Mouse (Mus musculus) liver, adult 2 months (tissue): Measurements from ENCODE around the gene Ccn2. TPM values are rescaled to one million over a fixed set of nuclear protein-coding genes. Genes with fewer than 3 reads are reported as not detected.

Experiments
- DNase-seq: peaks from one replicate; pipeline ENCODE4 v3.0.0-alpha.2; 2011; ENCODE audit warnings: low read depth, low spot score; ENCODE audit errors: extremely low read depth
- H3K27ac ChIP-seq: fragments of 200-500 bp; replicated peaks from 2 replicates; pipeline ENCODE4 v1.5.1; 2012; ENCODE audit warnings: low read depth, mild to moderate bottlenecking, control low read depth, inconsistent platforms, low read length; ENCODE audit not compliant: insufficient read depth
- H3K27me3 ChIP-seq: fragments of 200-500 bp; 2 replicates; pipeline ENCODE4 v1.6.1; 2012; ENCODE audit warnings: mild to moderate bottlenecking, moderate library complexity, low read length, inconsistent platforms; ENCODE audit not compliant: control insufficient read depth, insufficient read depth
- H3K36me3 ChIP-seq: fragments of 200-500 bp; 2 replicates; pipeline ENCODE4 v1.6.1; 2012; ENCODE audit warnings: low read length, inconsistent platforms; ENCODE audit not compliant: control insufficient read depth, insufficient read depth
- H3K4me1 ChIP-seq: fragments of 200-500 bp; 2 replicates; pipeline ENCODE4 v1.6.1; 2011; ENCODE audit warnings: low read length; ENCODE audit not compliant: control insufficient read depth, insufficient read depth
- H3K4me3 ChIP-seq: fragments of 200-500 bp; 2 replicates; pipeline ENCODE4 v1.5.1; 2011; ENCODE audit warnings: low read depth, mild to moderate bottlenecking, control low read depth, low read length, moderate library complexity; ENCODE audit not compliant: insufficient read depth
- H3K79me2 ChIP-seq: fragments of 200-500 bp; 2 replicates; pipeline ENCODE4 v1.6.1; 2012; ENCODE audit warnings: inconsistent platforms, mild to moderate bottlenecking, low read length, moderate library complexity; ENCODE audit not compliant: control insufficient read depth, insufficient read depth
- H3K9ac ChIP-seq: fragments of 200-500 bp; 2 replicates; pipeline ENCODE4 v1.6.1; 2012; ENCODE audit warnings: low read depth, mild to moderate bottlenecking, control low read depth, inconsistent platforms, low read length
- CTCF ChIP-seq: fragments of 200-500 bp; IDR thresholded peaks from 2 replicates; pipeline ENCODE4 v1.5.1; 2011; ENCODE audit warnings: low read depth, low read length, control low read depth
- POLR2A ChIP-seq: fragments of 200-500 bp; IDR thresholded peaks from 2 replicates; pipeline ENCODE4 v1.6.1; 2011; ENCODE audit warnings: low read length, control low read depth; ENCODE audit not compliant: insufficient read depth; ENCODE audit errors: extremely low read depth
- WGBS: fragments of 180-500 bp; shearing (Covaris S2); methylation state at CpG from one replicate; pipeline ENCODE4 v1.1.7; 2018; 5-methylcytosine and 5-hydroxymethylcytosine counted together
- polyA plus RNA-seq: library from polyadenylated mRNA; depleted of rRNA; stranded (reverse); fragments of >200 nt; gene quantifications from 2 replicates; pipeline ENCODE4 v1.2.3, GENCODE M21; 2012
- total RNA-seq: library from RNA; depleted of rRNA; stranded (reverse); fragments of >200 nt; gene quantifications from 2 replicates; pipeline ENCODE4 v1.2.3, GENCODE M21; 2014

Gene Ccn2
- total and polyA plus RNA-seq, 2 experiments = 4.0 to 6.6 TPM

DNA sequence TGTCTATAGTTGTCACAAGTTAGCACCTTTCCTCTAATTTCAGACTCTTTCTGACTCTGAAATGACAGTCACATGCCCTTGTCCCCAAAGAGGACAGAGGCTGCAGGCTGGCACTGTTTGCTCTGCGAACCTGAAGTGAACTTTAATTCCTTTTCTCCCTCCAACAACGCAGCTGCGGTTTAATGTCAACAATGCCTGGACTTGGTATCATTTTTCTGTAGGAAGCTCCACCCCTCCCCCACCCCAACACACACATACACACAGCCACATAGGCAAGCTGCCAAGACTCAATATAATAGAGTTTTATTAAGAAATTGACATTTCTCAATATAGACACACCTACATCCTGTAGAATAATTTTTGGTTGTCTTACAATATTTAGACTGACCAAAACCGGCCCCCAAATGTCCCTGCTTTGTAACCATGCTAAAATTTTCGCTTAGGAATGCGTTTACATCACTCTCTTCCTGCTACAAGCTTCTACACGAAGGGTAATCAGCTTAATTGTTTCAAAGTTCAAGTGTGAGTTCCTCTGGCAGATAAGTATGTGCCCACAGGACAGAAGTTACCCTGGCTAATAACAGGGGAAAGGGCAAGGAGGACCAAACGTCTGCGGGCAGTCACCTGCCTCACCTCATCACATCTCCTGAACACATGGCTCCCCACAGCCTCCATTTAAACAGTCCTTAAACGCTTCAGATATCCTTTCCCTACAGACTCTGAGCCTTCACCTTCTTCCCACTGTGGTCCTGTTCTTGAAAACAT, 43.2 kb downstream of the Ccn2 start:
- peaks cover 1% of the 10 kb centered on the region; the same call in 1 of the 2 replicates for H3K36me3 ChIP-seq
- peaks cover 6% of the 10 kb centered on the region for H3K4me1 ChIP-seq
- no peaks in the 10 kb centered on the region for H3K79me2 ChIP-seq
- peak; percentile 84 for DNase-seq
- no peaks in the 10 kb centered on the region for H3K27me3 ChIP-seq
- no peak for TF ChIP-seq POLR2A
- TF ChIP-seq CTCF = no peak
- H3K4me3 ChIP-seq = no peak overlapping the region
- WGBS = 13% methylated on average over 10 of the region's 10 CpGs
- H3K27ac ChIP-seq = no peak overlapping the region
- no peak overlapping the region for H3K9ac ChIP-seq

DNA sequence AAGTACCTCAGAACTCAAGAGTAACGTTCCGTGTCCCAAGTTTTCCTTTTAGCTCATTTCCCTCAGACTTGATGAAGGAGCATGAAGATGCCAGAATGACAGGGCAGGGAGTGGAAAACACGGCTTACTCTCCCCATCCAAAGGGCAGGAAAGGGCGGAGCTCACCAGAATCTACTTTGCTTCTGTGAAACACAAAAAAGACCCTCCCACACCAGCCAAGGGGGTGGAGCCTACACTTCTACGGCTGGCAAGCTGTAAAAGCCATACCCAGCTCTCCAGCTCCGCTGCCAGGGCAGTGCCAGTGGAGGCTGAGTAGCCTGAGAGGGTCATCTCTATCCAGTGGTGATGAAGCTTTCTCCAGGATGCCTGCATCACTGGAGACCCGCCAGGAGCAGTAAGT, 44.4 kb downstream of the Ccn2 start:
- no peak overlapping the region for H3K9ac ChIP-seq
- no peaks in the 10 kb centered on the region for H3K27me3 ChIP-seq
- peaks cover 1% of the 10 kb centered on the region; the same call in 1 of the 2 replicates for H3K36me3 ChIP-seq
- no peaks in the 10 kb centered on the region for H3K79me2 ChIP-seq
- 86% methylated on average over 7 of the region's 7 CpGs for whole genome bisulfite sequencing
- TF ChIP-seq POLR2A (no peak), CTCF (no peak)
- H3K4me3 ChIP-seq = no peak overlapping the region
- H3K4me1 ChIP-seq = peaks cover 6% of the 10 kb centered on the region
- no peak for DNase-seq
- H3K27ac ChIP-seq = no peak overlapping the region

DNA sequence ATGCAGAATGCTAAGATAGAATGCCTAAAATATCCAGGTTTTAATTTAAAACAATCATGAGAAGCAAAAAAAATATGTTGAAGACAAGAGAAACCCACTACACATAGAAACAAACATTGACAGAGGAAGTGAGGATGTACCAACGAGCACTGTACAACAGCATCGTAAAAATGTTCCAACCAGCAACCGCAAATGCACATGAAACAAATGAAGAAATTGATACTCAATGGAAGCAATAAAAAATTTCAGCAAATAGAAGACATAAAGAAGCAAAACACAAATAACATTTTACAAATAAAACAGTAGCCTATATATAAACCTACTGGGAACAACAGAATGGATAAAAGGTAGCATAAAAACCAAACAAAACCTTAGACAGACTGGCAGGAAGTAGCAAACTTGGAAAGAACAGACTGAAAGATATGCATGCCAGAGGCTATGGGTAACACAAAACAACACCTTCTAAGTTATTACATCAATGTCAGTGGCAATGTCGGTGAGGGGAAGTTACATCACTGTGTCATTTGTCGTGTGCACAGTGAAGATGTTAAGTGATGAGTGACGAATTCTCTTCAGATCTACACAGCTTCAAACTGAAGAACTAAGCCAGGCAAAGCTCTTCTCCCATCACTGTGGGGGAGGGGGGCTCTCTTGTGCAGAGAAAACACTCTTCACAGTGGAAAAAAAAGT, 45.1 kb downstream of the Ccn2 start:
- 80% methylated on average over 6 of the region's 6 CpGs for WGBS
- Histone ChIP-seq H3K4me3 (no peak overlapping the region), H3K27me3 (no peaks in the 10 kb centered on the region), H3K9ac (no peak overlapping the region), H3K79me2 (no peaks in the 10 kb centered on the region), H3K36me3 (peaks cover 1% of the 10 kb centered on the region; the same call in 1 of the 2 replicates), H3K4me1 (peaks cover 6% of the 10 kb centered on the region), H3K27ac (no peak overlapping the region)
- no peak for TF ChIP-seq POLR2A
- no peak for TF ChIP-seq CTCF
- no peak for DNase-seq

DNA sequence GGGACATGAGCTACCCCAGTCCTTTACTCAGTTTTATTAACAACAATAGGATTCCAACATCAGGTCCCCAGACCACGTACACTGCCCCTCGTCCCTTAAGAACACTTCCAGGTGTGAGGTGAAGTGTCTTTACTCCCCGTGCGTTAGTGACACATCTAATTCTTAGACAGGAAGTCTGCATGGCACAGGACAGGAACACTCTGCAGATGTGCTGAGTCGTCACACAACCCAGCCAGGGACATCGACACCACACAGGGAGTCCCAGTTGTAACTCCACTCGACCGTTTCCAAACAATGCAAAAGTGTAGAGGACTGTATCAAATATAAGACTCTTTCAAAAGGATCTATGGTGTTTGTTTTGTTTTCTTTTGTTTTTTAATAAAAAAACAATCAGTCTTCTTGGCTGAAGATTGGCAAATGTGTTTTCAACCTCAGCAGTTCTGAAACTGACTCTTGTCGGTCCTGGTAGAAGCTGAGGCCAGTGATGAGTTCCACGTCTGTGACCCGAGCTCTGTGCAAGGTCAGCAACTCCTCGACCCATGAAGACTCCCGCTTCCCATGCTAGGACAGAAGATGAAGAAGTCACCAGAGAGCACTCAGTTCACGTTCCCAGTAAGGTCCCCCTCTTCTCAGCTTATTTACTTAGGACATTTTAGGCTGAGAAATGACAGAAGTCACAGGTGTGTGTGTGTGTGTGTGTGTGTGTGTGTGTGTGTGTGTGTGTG, 46.3 kb downstream of the Ccn2 start:
- DNase-seq = peak; percentile 40
- TF ChIP-seq CTCF (no peak), POLR2A (no peak)
- WGBS = 78% methylated on average over 14 of the region's 14 CpGs
- peaks cover 6% of the 10 kb centered on the region for H3K4me1 ChIP-seq
- H3K79me2 ChIP-seq = no peaks in the 10 kb centered on the region
- H3K36me3 ChIP-seq = peaks cover 1% of the 10 kb centered on the region; the same call in 1 of the 2 replicates
- H3K9ac ChIP-seq = no peak overlapping the region
- no peaks in the 10 kb centered on the region for H3K27me3 ChIP-seq
- H3K27ac ChIP-seq = no peak overlapping the region
- no peak overlapping the region for H3K4me3 ChIP-seq

DNA sequence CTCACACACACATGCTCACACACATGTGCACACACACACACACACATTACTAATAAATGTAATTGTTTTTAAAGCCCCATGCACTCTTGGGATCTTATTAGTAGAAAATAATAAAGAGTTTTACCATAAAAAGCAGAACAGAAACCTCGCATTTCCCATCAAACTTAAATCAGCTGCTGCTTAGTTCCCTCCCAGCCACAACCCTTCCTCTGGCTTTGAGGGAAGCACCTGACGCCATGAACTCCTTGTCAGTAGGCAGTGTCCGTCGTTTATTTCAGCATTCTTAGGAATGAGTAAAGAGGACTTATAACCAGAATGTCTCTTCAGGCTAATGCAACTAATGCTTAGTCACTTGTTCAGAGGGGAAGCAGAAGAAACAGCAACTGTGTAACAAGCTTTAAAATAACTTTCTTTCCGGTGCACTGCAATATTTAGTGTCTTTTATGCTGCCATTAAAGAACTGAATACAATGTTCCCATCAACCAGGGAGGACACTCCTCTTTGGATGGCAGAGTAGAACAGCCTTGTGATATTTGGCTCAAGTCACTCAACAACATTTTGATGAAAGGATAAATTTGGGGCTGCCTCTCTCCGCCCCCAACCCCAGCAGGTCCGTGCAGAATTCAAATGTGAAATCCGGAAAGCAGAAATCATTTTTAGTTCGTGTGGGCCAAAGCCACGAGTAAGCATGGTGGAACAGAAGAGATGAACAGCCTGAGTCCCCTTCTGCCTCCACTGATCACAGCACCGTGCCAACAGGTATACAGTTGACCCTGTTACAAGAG, 47.7 kb downstream of the Ccn2 start:
- Histone ChIP-seq H3K4me1 (peaks cover 4% of the 10 kb centered on the region), H3K27ac (no peak overlapping the region), H3K79me2 (no peaks in the 10 kb centered on the region), H3K4me3 (no peak overlapping the region), H3K36me3 (peaks cover 6% of the 10 kb centered on the region; the same call in 1 of the 2 replicates), H3K27me3 (no peaks in the 10 kb centered on the region), H3K9ac (no peak overlapping the region)
- no peak for TF ChIP-seq POLR2A
- TF ChIP-seq CTCF = no peak
- no peak for DNase-seq
- 89% methylated on average over 11 of the region's 11 CpGs for WGBS
